Mouse (Mus musculus) forebrain, embryonic 14.5 days (tissue): ENCODE data around the gene Hspb1. TPM values are rescaled to one million over a fixed set of nuclear protein-coding genes. Genes with fewer than 3 reads are reported as not detected.

ENCODE experiments used
- ATAC-seq: fragments of 200-750 bp; cut with Nextera tagmentation; 2 replicates; pipeline ENCODE4 v1.8.0; 2017; ENCODE audit warnings: mild to moderate bottlenecking, moderate library complexity
- DNase-seq: peaks from one replicate; pipeline ENCODE4 v3.0.0-alpha.2; 2015; ENCODE audit warnings: low spot score
- H3K27ac ChIP-seq: fragments of 300-500 bp; sonication (generic); 2 replicates; pipeline ENCODE4 v1.5.1; 2014; ENCODE audit warnings: low read depth, mild to moderate bottlenecking, control low read depth, low read length, moderate library complexity
- H3K27me3 ChIP-seq: fragments of 300-500 bp; sonication (generic); replicated peaks from 2 replicates; pipeline ENCODE4 v1.6.1; 2014; ENCODE audit warnings: low read length, control low read depth, mixed read lengths; ENCODE audit not compliant: control insufficient read depth, insufficient read depth
- H3K36me3 ChIP-seq: fragments of 300-500 bp; sonication (generic); 2 replicates; pipeline ENCODE4 v1.6.1; 2014; ENCODE audit warnings: low read length, control low read depth; ENCODE audit not compliant: control insufficient read depth, insufficient read depth
- H3K4me1 ChIP-seq: fragments of 300-500 bp; sonication (generic); 2 replicates; pipeline ENCODE4 v1.6.1; 2014; ENCODE audit warnings: antibody characterized with exemption, low read length, control low read depth; ENCODE audit not compliant: control insufficient read depth, insufficient read depth
- H3K4me2 ChIP-seq: fragments of 300-500 bp; sonication (generic); 2 replicates; pipeline ENCODE4 v1.6.1; 2014; ENCODE audit warnings: mild to moderate bottlenecking, control low read depth, low read length
- H3K4me3 ChIP-seq: fragments of 300-500 bp; sonication (generic); 2 replicates; pipeline ENCODE4 v1.5.1; 2014; ENCODE audit warnings: low read depth, low read length, control low read depth
- H3K9ac ChIP-seq: fragments of 300-500 bp; sonication (generic); 2 replicates; pipeline ENCODE4 v1.6.1; 2014; ENCODE audit warnings: mild to moderate bottlenecking, low read length, control low read depth, moderate library complexity
- H3K9me3 ChIP-seq: fragments of 300-500 bp; sonication (generic); replicated peaks from 2 replicates; pipeline ENCODE4 v1.6.1; 2016; ENCODE audit warnings: low read length, control low read depth, mixed read lengths; ENCODE audit not compliant: control insufficient read depth
- WGBS: fragments of 180-500 bp; shearing (Covaris S2); extraction: QIAGEN DNeasy Blood & Tissue Kit; methylation state at CpG from one replicate; pipeline ENCODE4 v1.1.7; 2014; 5-methylcytosine and 5-hydroxymethylcytosine counted together
- polyA plus RNA-seq: library from polyadenylated mRNA; unstranded; fragments of >200 nt; fragmentation: Nextera tagmentation; extraction: Ambion mirVana; gene quantifications from 2 replicates; pipeline ENCODE4 v1.2.1, GENCODE M21; 2014

Hspb1 gene
- polyA plus RNA-seq, result 6.6 and 8.1 TPM in 2 replicates

DNA sequence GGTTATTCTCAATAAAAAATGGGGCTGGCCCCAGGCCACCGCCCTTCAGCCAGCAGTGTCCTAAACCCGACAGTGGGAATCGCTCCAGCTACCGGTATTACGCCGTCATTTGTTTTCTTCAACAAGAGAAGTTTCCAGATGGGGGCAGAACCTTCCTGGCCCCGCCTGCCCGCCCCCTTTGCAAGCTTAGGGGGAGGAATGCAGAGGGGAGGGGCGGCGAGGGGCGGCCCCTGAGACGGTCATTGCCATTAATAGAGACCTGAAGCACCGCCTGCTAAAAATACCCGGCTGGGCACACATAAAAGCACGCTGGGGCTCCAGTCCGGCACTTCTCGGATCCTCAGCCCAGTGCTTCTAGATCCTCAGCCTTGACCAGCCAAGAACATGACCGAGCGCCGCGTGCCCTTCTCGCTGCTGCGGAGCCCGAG is at the start of gene Hspb1:
TSS of gene Hspb1 (plus strand) at position 245 of the 428 bp plus-strand sequence.
- DNase-seq (peak; percentile 41), ATAC-seq (no peak)
- WGBS, result under 1% methylated on average over 24 of the region's 24 CpGs
- no peak within 1 kb of the TSS for H3K27ac ChIP-seq
- peak within 1 kb of the TSS; percentile 40 for H3K4me2 ChIP-seq
- no peaks in the 10 kb centered on the region for H3K9me3 ChIP-seq
- no peaks in the 10 kb centered on the region for H3K36me3 ChIP-seq
- H3K27me3 ChIP-seq, result peaks cover 29% of the 10 kb centered on the region
- H3K4me3 ChIP-seq, result peak within 1 kb of the TSS; percentile 18
- peaks cover 6% of the 10 kb centered on the region for H3K4me1 ChIP-seq
- peak within 1 kb of the TSS; percentile 5; the same call in 1 of the 2 replicates for H3K9ac ChIP-seq

- DNase-seq (no peak), ATAC-seq (no peak)
- H3K36me3 ChIP-seq, result 0 out of 2 replicates have a peak, but pooled peaks cover 2% of the 10 kb centered on the region
- H3K4me3 ChIP-seq, result no peak overlapping the region
- no peak overlapping the region for H3K4me2 ChIP-seq
- H3K9me3 ChIP-seq, result no peaks in the 10 kb centered on the region
- H3K4me1 ChIP-seq, result no peaks in the 10 kb centered on the region
- no peak overlapping the region for H3K27ac ChIP-seq
- H3K27me3 ChIP-seq, result no peaks in the 10 kb centered on the region
- WGBS, result 80% methylated on average over 6 of the region's 6 CpGs
- no peak overlapping the region for H3K9ac ChIP-seq
Observed at GRCm38 (mm10) chr5:135841651-135842050, 46.1 kb upstream of the Hspb1 start.

GRCm38 (mm10) chr5:135843418-135843817 is 44.3 kb upstream of the Hspb1 start:
- no peaks in the 10 kb centered on the region; the same call in 1 of the 2 replicates for H3K9me3 ChIP-seq
- H3K4me3 ChIP-seq, result no peak overlapping the region
- no peaks in the 10 kb centered on the region for H3K4me1 ChIP-seq
- DNase-seq, result no peak
- no peaks in the 10 kb centered on the region for H3K27me3 ChIP-seq
- H3K36me3 ChIP-seq, result 0 out of 2 replicates have a peak, but pooled peaks cover 2% of the 10 kb centered on the region
- 24% methylated on average over 5 of the region's 5 CpGs for WGBS
- H3K27ac ChIP-seq, result no peak overlapping the region
- ATAC-seq, result no peak
- no peak overlapping the region for H3K9ac ChIP-seq
- H3K4me2 ChIP-seq, result no peak overlapping the region

DNA sequence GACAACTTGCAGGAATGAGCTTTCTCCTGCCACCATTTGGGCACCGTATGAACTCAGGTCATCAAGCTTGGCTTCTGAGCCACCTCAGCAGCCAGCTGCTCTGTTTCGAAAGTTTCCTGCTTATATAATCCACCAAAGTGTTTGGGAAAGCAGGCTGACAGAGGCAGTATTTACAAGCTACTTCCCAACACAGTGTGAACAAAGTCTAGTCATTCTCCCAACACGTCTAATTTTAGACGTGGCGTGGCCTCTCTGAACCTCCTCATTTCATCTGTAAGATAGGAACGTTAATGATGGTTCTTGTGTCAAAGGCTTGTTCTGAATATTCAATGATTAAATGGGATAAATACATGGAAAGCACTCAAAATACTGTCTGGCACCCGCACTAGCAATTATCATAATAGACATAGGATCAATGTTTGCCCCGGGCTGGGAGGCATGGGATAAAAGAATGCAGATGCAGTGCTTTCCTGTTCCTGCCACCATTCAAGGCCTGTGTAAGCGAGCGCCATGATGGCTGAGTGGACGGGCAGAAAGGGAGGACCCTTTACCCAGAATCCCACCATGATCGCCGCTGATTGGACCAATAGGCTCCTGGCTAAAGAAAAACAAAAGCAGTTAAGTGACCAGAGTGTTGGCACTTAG is 41.9 kb upstream of the Hspb1 start:
- Histone ChIP-seq H3K36me3 (0 out of 2 replicates have a peak, but pooled peaks cover 2% of the 10 kb centered on the region), H3K9me3 (no peaks in the 10 kb centered on the region; the same call in 1 of the 2 replicates), H3K27me3 (peaks cover 7% of the 10 kb centered on the region; the same call in 1 of the 2 replicates), H3K4me3 (no peak overlapping the region), H3K27ac (no peak overlapping the region), H3K4me2 (no peak overlapping the region), H3K9ac (no peak overlapping the region), H3K4me1 (peaks cover 8% of the 10 kb centered on the region)
- peak; percentile 28 for DNase-seq
- no peak for ATAC-seq
- 69% methylated on average over 13 of the region's 13 CpGs for WGBS

DNA sequence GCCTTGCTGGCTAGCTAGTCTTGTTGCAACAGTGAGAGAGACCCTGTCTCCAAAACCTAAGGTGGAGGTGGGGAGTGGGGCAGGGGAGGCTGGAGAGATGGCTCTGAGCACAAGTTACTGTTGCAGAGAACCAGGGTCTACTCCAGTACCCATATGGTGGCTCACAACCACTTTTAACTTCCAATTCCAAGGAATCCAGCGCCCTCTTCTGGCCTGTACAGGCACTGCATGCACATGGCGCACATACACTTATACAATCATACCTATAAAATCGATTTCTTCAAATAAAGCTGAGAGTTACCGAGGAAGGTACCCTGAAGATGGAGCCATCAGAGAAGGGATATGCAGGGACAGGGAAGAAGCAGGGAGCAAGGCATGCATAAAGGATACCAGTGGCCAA is 40.3 kb upstream of the Hspb1 start:
- H3K9ac ChIP-seq, result no peak overlapping the region
- H3K27me3 ChIP-seq, result peaks cover 13% of the 10 kb centered on the region
- 0 out of 2 replicates have a peak, but pooled peaks cover 2% of the 10 kb centered on the region for H3K36me3 ChIP-seq
- DNase-seq (no peak), ATAC-seq (no peak)
- H3K9me3 ChIP-seq, result no peaks in the 10 kb centered on the region; the same call in 1 of the 2 replicates
- WGBS, result 75% methylated on average over 4 of the region's 4 CpGs
- no peak overlapping the region for H3K4me2 ChIP-seq
- H3K4me1 ChIP-seq, result peaks cover 18% of the 10 kb centered on the region
- H3K27ac ChIP-seq, result no peak overlapping the region
- no peak overlapping the region for H3K4me3 ChIP-seq

- no peak overlapping the region for H3K27ac ChIP-seq
- peaks cover 18% of the 10 kb centered on the region for H3K4me1 ChIP-seq
- no peak for ATAC-seq
- no peaks in the 10 kb centered on the region; the same call in 1 of the 2 replicates for H3K9me3 ChIP-seq
- no peak overlapping the region for H3K9ac ChIP-seq
- peaks cover 17% of the 10 kb centered on the region for H3K27me3 ChIP-seq
- H3K4me2 ChIP-seq, result no peak overlapping the region
- H3K36me3 ChIP-seq, result 0 out of 2 replicates have a peak, but pooled peaks cover 6% of the 10 kb centered on the region
- H3K4me3 ChIP-seq, result no peak overlapping the region
- 90% methylated on average over 3 of the region's 3 CpGs for WGBS
- no peak for DNase-seq
Observed at GRCm38 (mm10) chr5:135847881-135848280, 39.8 kb upstream of the Hspb1 start.

DNA sequence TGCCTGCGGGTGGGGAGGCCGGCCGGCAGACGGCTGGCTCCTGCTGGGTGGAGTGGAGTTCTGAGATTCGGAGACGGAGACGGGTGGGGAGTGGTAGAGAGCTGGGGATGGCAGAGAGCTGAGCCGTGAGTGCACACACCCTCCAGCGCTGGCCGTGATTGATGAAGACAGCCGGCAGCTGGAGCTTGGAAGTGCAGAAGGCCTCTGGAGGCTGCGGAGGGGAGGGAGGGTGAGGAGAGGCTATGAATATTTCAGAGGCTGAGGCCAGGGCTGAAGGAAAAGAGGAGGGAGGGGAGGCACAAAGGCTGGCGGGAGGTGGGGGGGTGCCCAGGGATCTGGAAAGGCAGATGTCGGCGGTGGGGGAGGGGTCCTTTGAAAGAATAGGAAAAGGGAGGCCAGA is 36.7 kb upstream of the Hspb1 start:
- peaks cover 18% of the 10 kb centered on the region for H3K4me1 ChIP-seq
- no peak overlapping the region for H3K4me3 ChIP-seq
- H3K27ac ChIP-seq, result peak overlapping the region; percentile 70
- ATAC-seq, result peak; percentile 85
- DNase-seq, result peak; percentile 82
- peak overlapping the region; percentile 23 for H3K4me2 ChIP-seq
- 0 out of 2 replicates have a peak overlapping the region, but pooled peaks have one; percentile 17 for H3K9ac ChIP-seq
- H3K36me3 ChIP-seq, result 0 out of 2 replicates have a peak, but pooled peaks cover 4% of the 10 kb centered on the region
- peaks cover 39% of the 10 kb centered on the region for H3K27me3 ChIP-seq
- H3K9me3 ChIP-seq, result no peaks in the 10 kb centered on the region; the same call in 1 of the 2 replicates
- under 1% methylated on average over 15 of the region's 15 CpGs for WGBS

DNA sequence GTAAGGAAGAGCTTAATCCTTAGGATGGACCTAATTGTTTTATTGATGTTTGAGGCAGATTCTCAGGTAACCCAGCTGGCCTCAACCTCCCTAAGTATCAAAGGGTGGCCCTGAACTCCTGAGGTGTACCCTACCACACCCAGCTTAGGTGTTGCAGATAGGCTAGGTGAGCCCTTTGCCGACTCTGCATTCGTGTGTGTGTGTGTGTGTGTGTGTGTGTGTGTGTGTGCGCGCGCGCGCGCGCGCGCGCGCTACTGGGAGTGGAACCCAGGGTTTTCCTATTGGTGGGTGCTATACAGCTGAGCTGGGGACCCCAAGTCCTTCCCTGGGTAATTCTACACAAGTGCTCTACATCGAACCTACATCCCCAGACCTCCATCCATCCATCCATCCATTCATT is 36.2 kb upstream of the Hspb1 start:
- DNase-seq, result no peak
- WGBS, result 11% methylated on average over 14 of the region's 14 CpGs
- Histone ChIP-seq H3K4me3 (no peak overlapping the region), H3K27ac (peak overlapping the region; percentile 70), H3K9me3 (no peaks in the 10 kb centered on the region; the same call in 1 of the 2 replicates), H3K36me3 (0 out of 2 replicates have a peak, but pooled peaks cover 4% of the 10 kb centered on the region), H3K27me3 (peaks cover 43% of the 10 kb centered on the region), H3K4me2 (peak overlapping the region; percentile 23), H3K4me1 (peaks cover 18% of the 10 kb centered on the region), H3K9ac (no peak overlapping the region)
- ATAC-seq, result 0 out of 2 replicates have a peak, but pooled peaks have one; percentile 4

GRCm38 (mm10) chr5:135852421-135852820 is 35.3 kb upstream of the Hspb1 start:
- Histone ChIP-seq H3K27ac (no peak overlapping the region), H3K36me3 (0 out of 2 replicates have a peak, but pooled peaks cover 4% of the 10 kb centered on the region), H3K4me2 (0 out of 2 replicates have a peak overlapping the region, but pooled peaks have one; percentile 5), H3K9me3 (no peaks in the 10 kb centered on the region; the same call in 1 of the 2 replicates), H3K9ac (0 out of 2 replicates have a peak overlapping the region, but pooled peaks have one; percentile 8), H3K4me3 (no peak overlapping the region), H3K27me3 (peaks cover 52% of the 10 kb centered on the region), H3K4me1 (peaks cover 18% of the 10 kb centered on the region)
- ATAC-seq (no peak), DNase-seq (no peak)
- 4% methylated on average over 10 of the region's 10 CpGs for WGBS
